Mouse (Mus musculus): ENCODE measurements around the gene Zfp579.

DNA sequence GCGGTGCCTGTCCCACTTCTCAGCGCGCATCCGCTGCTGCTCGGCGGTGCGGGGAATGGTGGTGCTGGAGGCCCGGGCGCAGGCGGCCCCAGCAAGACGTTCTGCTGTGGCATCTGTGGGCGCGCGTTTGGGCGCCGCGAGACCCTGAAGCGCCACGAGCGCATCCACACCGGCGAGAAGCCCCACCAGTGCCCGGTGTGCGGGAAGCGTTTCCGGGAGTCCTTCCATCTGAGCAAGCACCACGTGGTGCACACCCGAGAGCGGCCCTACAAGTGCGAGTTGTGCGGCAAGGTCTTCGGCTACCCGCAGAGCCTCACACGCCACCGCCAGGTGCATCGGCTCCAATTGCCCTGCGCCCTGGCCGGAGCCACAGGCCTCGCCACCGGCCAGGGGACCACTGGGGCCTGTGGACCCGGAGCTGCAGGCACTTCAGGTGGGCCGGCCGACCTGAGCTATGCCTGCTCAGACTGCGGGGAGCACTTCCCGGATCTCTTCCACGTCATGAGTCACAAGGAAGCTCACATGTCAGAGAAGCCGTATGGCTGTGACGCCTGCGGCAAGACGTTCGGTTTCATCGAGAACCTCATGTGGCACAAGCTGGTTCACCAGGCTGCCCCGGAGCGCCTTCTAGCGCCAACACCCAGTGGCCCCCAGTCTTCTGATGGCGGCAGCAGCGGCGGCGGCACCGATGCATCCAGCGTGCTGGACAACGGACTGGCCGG, 34.8 kb upstream of the Zfp579 start:
- no peak for TF ChIP-seq CTCF (IDR thresholded peaks at IDR 0.05; ENCODE audit: borderline replicate concordance, insufficient read depth, low read length)
- no peak for TF ChIP-seq POLR2A (IDR thresholded peaks at IDR 0.05; ENCODE audit: low read depth, low read length)
